Mouse (Mus musculus) heart, postnatal 10 days (tissue): ENCODE results near the gene Tcea3. TPM values are rescaled to one million over a fixed set of nuclear protein-coding genes. Genes with fewer than 3 reads are reported as not detected.

ENCODE experiments used
- DNase-seq, 2 experiments: peaks; one replicate each; pipeline ENCODE4 v3.0.0; 2021
- intact Hi-C: fragments of 180-260 bp; cut with DNase I; formaldehyde crosslinking; loops from one replicate; pipeline ENCODE4 v1.15.1; 2025
- total RNA-seq, 2 experiments: library from RNA; stranded (reverse); gene quantifications; 2 replicates each; pipeline ENCODE4 v1.2.3; 2021

Tcea3 gene
- total RNA-seq, 2 experiments from 2014 or later, result 77.2 to 85.4 TPM

DNA sequence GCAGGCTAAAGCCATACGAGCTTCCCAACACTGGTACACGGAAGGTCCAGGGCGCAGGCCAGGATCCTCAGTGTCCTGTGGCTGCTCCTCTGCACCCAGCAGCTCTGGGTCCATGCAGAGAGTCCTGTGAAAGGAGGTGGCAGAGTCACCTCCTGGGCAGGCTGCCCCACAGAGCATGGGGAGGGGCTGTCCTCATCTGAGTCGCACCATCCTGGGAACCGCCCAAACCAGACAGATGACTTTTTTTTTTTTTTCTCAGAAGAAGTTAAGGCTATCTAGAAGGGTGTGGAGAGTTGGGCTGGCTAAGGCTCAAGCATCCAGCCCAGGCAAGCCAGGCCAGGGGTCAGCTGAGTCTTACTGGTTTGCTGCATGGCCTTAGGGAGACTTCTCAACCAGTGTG, 18.9 kb upstream of the Tcea3 start:
- intact Hi-C loops, result no loop called here
- DNase-seq, result no peak

GRCm38 (mm10) chr4:136238669-136239068, 8.9 kb upstream of the Tcea3 start:
- intact Hi-C loops, result loop anchor here (1.0 kb wide), 1 partner anchor 36 kb away; no protein-coding TSS in a partner anchor
- no peak for DNase-seq

DNA sequence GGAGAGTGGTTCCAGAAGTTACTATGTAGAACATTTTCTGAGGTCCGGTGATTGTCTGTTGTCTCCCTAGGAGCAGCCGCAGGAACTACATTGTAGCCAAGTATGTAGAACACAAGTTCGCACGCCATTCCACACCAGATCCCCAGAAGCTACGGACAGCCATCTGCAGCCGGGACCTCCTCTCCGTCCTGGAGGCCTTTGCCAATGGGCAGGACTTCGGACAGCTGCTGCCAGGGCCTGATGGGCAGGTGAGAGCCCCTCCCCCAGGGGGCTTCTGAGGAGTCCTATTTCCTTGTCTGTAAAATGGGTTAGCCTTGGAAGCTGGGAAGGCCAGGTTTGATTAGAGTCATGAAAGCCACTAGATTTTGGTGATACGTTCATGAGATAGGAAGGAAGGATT, 8.4 kb upstream of the Tcea3 start:
- DNase-seq, result no peak
- intact Hi-C loops, result loop anchor here (1.0 kb wide), 1 partner anchor 37 kb away; no protein-coding TSS in a partner anchor

GRCm38 (mm10) chr4:136239622-136240021, 7.9 kb upstream of the Tcea3 start:
- DNase-seq, result peak; percentile 90 to 92
- intact Hi-C loops, result loop anchor here (1.0 kb wide), 1 partner anchor 37 kb away; no protein-coding TSS in a partner anchor

GRCm38 (mm10) chr4:136240123-136240522, 7.4 kb upstream of the Tcea3 start:
- peak in 1 of 2 experiments; percentile 15 for DNase-seq
- intact Hi-C loops, result no loop called here

- intact Hi-C loops, result no loop called here
- DNase-seq, result no peak
These were observed 6.6 kb upstream of the Tcea3 start for GRCm38 (mm10) chr4:136240955-136241354.

- intact Hi-C loops, result no loop called here
- DNase-seq, result peak; percentile 48 to 65
These were observed 5.3 kb upstream of the Tcea3 start for GRCm38 (mm10) chr4:136242065-136242703.

DNA sequence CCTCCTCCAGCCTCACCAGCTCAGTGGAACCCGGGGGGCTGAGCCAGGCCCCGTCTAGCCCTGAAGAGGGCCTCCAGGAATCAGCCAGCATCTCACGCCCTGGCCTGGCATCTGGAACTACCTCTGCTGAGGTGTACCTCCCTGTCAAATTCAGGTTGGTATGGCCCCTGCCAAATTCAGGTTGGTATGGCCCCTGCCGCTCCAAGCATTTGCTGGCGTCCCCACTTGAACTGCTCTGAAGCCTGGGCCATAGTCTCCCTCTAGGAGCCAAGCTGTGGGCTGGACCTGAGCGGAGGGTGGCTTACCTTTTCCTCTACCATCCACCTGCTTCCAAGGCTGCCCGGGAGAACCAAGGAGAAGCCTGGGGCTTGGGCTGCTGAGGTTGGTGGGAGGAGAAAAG, 4.8 kb upstream of the Tcea3 start:
- intact Hi-C loops, result no loop called here
- no peak for DNase-seq

- intact Hi-C loops, result no loop called here
- no peak for DNase-seq
These were observed 3.3 kb upstream of the Tcea3 start for GRCm38 (mm10) chr4:136244208-136244607.

DNA sequence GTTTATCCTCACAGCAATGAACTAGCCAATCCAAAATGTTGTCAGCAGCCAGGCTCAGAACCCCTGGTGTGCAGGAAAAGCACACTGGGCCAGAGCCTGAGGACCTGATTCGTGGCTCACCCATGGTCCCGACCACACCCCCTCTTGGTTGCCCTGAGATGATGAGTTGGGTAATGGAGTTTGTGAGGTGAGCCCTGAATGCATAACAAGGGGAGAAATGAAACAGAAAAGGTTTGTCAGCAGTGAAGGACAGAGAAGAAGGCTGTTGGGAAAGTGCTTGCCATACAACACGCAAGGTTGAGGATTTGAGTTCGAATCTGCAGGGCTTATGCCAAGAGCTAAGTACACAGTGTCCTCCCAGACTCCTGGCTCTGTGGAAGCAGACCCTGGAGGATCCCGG, 1.8 kb upstream of the Tcea3 start:
- DNase-seq, result no peak
- intact Hi-C loops, result no loop called here

DNA sequence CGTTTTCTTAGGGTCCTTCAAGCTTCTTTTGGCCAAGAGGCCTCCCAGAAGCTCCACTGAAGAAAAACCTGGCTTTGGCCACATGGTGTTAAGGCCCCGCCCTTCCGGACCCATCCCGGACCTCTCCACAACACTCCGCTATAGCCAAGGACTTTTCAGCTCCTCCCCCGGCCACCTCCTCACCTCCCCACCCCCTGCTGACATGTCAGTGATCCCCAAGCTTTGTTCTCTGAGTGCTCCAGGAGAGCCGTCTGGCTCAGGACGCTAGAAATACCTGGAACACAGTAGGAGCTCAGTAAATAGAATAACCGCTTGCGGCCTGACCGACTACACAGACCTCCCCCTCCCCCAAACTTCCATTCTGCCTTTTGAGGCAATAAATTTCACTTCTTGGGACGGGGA, 960 bp upstream of the Tcea3 start:
- intact Hi-C loops, result no loop called here
- peak; percentile 50 to 53 for DNase-seq

GRCm38 (mm10) chr4:136247386-136247728, 172 bp upstream of the Tcea3 start:
- DNase-seq, result no peak
- intact Hi-C loops, result no loop called here

- intact Hi-C loops, result no loop called here
These were observed 1.2 kb downstream of the Tcea3 start for GRCm38 (mm10) chr4:136248464-136249331.

GRCm38 (mm10) chr4:136249332-136249647, 1.8 kb downstream of the Tcea3 start:
- DNase-seq, result no peak

More at GRCm38 (mm10) chr4:136248464-136249331, 1.2 kb downstream of the Tcea3 start:
- peak in 1 of 2 experiments; percentile 30 for DNase-seq

GRCm38 (mm10) chr4:136249780-136250179, 2.3 kb downstream of the Tcea3 start:
- intact Hi-C loops, result loop anchor here (10.0 kb wide), 1 partner anchor 375 kb away; the partner anchor contains the start of gene Lactbl1

More at GRCm38 (mm10) chr4:136249332-136249647, 1.8 kb downstream of the Tcea3 start:
- intact Hi-C loops, result no loop called here

DNA sequence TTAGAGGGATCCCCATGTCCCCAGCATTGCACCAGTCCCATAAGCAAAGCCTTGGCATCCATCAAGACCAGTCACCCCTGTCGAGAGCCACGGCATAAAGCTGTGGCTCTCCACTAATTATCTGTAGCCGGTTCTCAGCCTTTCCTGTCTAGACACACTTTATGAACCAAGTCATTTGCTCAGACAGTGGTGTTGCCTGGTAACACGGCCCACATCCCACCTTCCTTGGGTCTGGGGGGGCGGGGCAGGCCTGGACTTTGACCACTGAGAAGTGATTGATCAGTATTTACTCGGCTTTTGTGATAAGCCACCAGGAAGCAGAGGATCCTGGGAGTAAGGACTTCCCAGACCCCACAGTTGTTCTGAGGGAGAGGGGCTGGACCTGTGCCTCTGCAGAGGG, 8.4 kb downstream of the Tcea3 start:
- DNase-seq, result no peak
- intact Hi-C loops, result loop anchor here (10.0 kb wide), 1 partner anchor 369 kb away; the partner anchor contains the start of gene Lactbl1

More at GRCm38 (mm10) chr4:136249780-136250179, 2.3 kb downstream of the Tcea3 start:
- DNase-seq, result peak; percentile 78 to 83

DNA sequence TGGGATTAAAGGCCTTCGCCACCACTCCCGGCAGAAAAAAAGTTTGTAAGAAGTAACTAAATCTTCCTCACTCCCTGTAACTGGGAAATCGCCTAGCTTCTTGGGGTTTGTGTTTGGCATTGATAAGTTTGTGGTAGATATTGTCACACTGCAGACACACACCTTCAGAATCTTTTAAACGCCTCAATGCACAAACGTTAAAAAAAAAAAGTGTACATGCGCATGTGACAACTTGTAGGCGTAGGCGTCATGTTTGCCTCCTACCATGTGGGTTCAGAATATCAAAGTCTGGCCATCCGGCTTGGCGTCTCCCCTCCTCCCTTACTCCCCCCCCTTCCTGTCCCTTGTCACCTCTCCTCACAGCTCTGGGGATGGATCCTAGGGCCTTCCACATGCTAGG, 9.2 kb downstream of the Tcea3 start:
- intact Hi-C loops, result loop anchor here (10.0 kb wide), 1 partner anchor 368 kb away; the partner anchor contains the start of gene Lactbl1

GRCm38 (mm10) chr4:136259916-136260315, 12.4 kb downstream of the Tcea3 start:
- intact Hi-C loops, result loop anchor here (1.0 to 10.0 kb wide), 4 partner anchors 25 to 365 kb away; partner anchors contain the start of genes Lactbl1 and Zfp46
- no peak for DNase-seq

More for the DNA sequence above, 9.2 kb downstream of the Tcea3 start:
- DNase-seq, result no peak

DNA sequence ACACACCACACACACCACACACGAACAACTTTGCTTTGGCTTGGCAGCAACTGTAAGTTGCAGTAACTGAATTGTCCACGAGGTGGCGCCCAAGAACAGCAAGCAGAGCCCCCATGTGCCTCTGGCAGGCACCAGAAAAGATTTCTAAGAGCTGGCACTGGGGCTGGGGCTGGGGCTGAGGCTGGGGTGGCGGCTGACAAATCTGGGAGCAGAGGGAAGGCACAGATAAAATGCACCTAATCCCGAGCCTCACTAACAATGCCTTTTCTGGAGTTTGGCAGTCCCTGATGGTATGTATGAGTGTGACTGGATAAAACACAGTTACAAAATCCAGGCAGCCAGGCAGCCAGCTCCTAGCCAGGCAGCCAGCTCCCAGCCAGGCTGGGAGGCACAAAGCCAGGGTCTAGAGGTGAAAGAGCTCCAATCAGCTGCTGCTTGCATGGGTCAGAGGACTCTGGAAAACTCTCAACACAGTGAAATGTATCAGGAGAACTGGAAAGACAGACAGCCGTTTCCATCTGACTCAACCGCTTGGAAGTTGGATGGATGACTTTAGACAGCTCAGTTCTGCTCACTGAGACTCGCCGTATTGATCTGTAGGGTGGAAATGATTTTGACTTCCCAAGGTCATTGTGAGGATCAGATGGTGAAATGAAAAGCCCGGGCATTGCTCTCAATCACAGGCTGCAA, 13.1 kb downstream of the Tcea3 start:
- DNase-seq, result peak; percentile 89 to 94
- intact Hi-C loops, result loop anchor here (1.0 to 5.0 kb wide), 3 partner anchors 24 to 64 kb away; partner anchors contain the start of gene Zfp46

- DNase-seq, result peak in 1 of 2 experiments; percentile 59
- intact Hi-C loops, result loop anchor here (2.0 to 5.0 kb wide), 2 partner anchors 23 to 35 kb away; partner anchors contain the start of gene Zfp46
These were observed 14.4 kb downstream of the Tcea3 start for GRCm38 (mm10) chr4:136261912-136262311.

DNA sequence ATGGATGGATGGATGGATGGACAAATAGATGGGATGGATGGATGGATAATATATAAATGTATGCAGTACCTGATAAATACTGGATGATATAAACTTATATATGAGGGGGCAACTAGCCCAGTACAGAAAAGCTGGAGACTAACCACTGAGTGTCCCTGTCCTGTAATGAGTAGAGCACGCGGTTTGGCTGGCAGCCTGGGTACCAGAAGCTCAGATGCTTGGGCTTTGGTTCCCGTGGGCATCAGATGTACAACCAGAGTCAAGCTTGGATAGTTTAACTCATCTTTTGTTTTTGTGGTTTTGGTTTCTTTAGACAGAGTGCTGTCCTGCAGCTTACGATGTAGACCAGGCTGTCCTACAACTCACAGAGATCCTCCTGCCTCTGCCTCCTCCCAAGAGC, 16.0 kb downstream of the Tcea3 start:
- intact Hi-C loops, result loop anchor here (5.0 kb wide), 1 partner anchor 34 kb away; no protein-coding TSS in a partner anchor
- no peak for DNase-seq
